Mouse (Mus musculus) lung, adult 2 months (tissue): ENCODE measurements at regions not wholly inside any gene's neighbourhood (a gene's known extent, or its start where the extent isn't known, plus 50 kb on each side); places are given as distances from the start of the nearest gene placed in this dataset.

Experiments
- CTCF ChIP-seq: fragments of 200-500 bp; IDR thresholded peaks from 2 replicates; pipeline ENCODE4 v1.5.1; 2011; ENCODE audit warnings: mild to moderate bottlenecking, low read length, control low read depth; ENCODE audit not compliant: insufficient read depth
- POLR2A ChIP-seq: fragments of 200-500 bp; IDR thresholded peaks from 2 replicates; pipeline ENCODE4 v1.6.1; 2011; ENCODE audit warnings: low read depth, mild to moderate bottlenecking, control low read depth, low read length, borderline replicate concordance; ENCODE audit errors: extremely low read depth

DNA sequence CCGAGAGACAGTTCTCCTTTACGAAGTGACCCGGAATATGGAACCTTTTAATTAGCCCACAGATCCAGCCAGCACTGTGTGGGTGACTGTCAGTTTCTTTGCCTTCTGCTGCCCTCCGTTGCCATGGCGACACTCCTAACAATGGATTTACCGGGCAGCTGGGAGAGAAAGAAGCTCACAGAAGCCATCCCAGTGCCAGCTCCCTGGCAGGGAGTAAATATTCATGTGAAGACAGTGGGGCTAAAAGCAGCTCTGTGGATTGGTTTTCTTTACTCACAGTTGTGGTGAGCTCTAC is 131.3 kb downstream of the Med10 start:
- TF ChIP-seq CTCF (no peak), POLR2A (no peak)
